Mouse (Mus musculus) liver, adult 2 months (tissue): ENCODE results near the gene Cdc40.

ENCODE experiments used
- CTCF ChIP-seq: fragments of 200-500 bp; IDR thresholded peaks from 2 replicates; pipeline ENCODE4 v1.5.1; 2011; ENCODE audit warnings: low read depth, low read length, control low read depth
- POLR2A ChIP-seq: fragments of 200-500 bp; IDR thresholded peaks from 2 replicates; pipeline ENCODE4 v1.6.1; 2011; ENCODE audit warnings: low read length, control low read depth; ENCODE audit not compliant: insufficient read depth; ENCODE audit errors: extremely low read depth

- TF ChIP-seq POLR2A (no peak), CTCF (no peak)
Measured at GRCm38 (mm10) chr10:40919464-40919863, 36.4 kb upstream of the Cdc40 start.
